Mouse (Mus musculus): ENCODE measurements at regions not wholly inside any gene's neighbourhood (a gene's known extent, or its start where the extent isn't known, plus 50 kb on each side); places are given as distances from the start of the nearest gene placed in this dataset.

- Histone ChIP-seq H3K4me3 (ENCODE audit: insufficient read depth, low read depth, low read length) (no peak overlapping the region), H3K27ac (ENCODE audit: insufficient read depth, low read depth, low read length) (no peak overlapping the region), H3K4me1 (ENCODE audit: control insufficient read depth, insufficient read depth, low read length) (peaks cover 3% of the 10 kb centered on the region)
- whole genome bisulfite sequencing = 47% methylated on average over 9 of the region's 9 CpGs
- TF ChIP-seq CTCF (IDR thresholded peaks at IDR 0.05; ENCODE audit: insufficient read depth, low read depth, low read length) (no peak), POLR2A (IDR thresholded peaks at IDR 0.05; ENCODE audit: insufficient read depth, low read depth, low read length) (no peak)
Measured at GRCm38 (mm10) chr3:37788366-37788765, 64.1 kb upstream of the Gm5148 start.

GRCm38 (mm10) chr3:37786792-37787191, 62.5 kb upstream of the Gm5148 start:
- TF ChIP-seq CTCF (IDR thresholded peaks at IDR 0.05; ENCODE audit: insufficient read depth, low read depth, low read length) (no peak), POLR2A (IDR thresholded peaks at IDR 0.05; ENCODE audit: insufficient read depth, low read depth, low read length) (no peak)
- Histone ChIP-seq H3K4me1 (ENCODE audit: control insufficient read depth, insufficient read depth, low read length) (peaks cover 3% of the 10 kb centered on the region), H3K4me3 (ENCODE audit: insufficient read depth, low read depth, low read length) (no peak overlapping the region), H3K27ac (ENCODE audit: insufficient read depth, low read depth, low read length) (no peak overlapping the region)
- 94% methylated on average over 3 of the region's 3 CpGs for WGBS

- TF ChIP-seq POLR2A (IDR thresholded peaks at IDR 0.05; ENCODE audit: insufficient read depth, low read depth, low read length) (no peak), CTCF (IDR thresholded peaks at IDR 0.05; ENCODE audit: insufficient read depth, low read depth, low read length) (no peak)
- no peak overlapping the region for H3K4me3 ChIP-seq (ENCODE audit: insufficient read depth, low read depth, low read length)
- WGBS = 93% methylated on average over 2 of the region's 2 CpGs
- no peak overlapping the region for H3K27ac ChIP-seq (ENCODE audit: insufficient read depth, low read depth, low read length)
- no peaks in the 10 kb centered on the region for H3K4me1 ChIP-seq (ENCODE audit: control insufficient read depth, insufficient read depth, low read length)
Measured at GRCm38 (mm10) chr3:37781086-37781485, 56.8 kb upstream of the Gm5148 start.

- Histone ChIP-seq H3K4me3 (ENCODE audit: insufficient read depth, low read depth, low read length) (no peak overlapping the region), H3K27ac (ENCODE audit: insufficient read depth, low read depth, low read length) (peak overlapping the region; percentile 59), H3K4me1 (ENCODE audit: control insufficient read depth, insufficient read depth, low read length) (no peaks in the 10 kb centered on the region)
- TF ChIP-seq CTCF (IDR thresholded peaks at IDR 0.05; ENCODE audit: insufficient read depth, low read depth, low read length) (no peak), POLR2A (IDR thresholded peaks at IDR 0.05; ENCODE audit: insufficient read depth, low read depth, low read length) (no peak)
- WGBS = 39% methylated on average over 11 of the region's 11 CpGs
Measured at GRCm38 (mm10) chr3:37779867-37780475, 55.7 kb upstream of the Gm5148 start.

- Histone ChIP-seq H3K27ac (ENCODE audit: insufficient read depth, low read depth, low read length) (no peak overlapping the region), H3K4me1 (ENCODE audit: control insufficient read depth, insufficient read depth, low read length) (no peaks in the 10 kb centered on the region), H3K4me3 (ENCODE audit: insufficient read depth, low read depth, low read length) (no peak overlapping the region)
- TF ChIP-seq CTCF (IDR thresholded peaks at IDR 0.05; ENCODE audit: insufficient read depth, low read depth, low read length) (no peak), POLR2A (IDR thresholded peaks at IDR 0.05; ENCODE audit: insufficient read depth, low read depth, low read length) (no peak)
- 99% methylated on average over 7 of the region's 7 CpGs for WGBS
Measured at GRCm38 (mm10) chr3:37778386-37778785, 54.1 kb upstream of the Gm5148 start.

- WGBS = 63% methylated on average over 4 of the region's 4 CpGs
- Histone ChIP-seq H3K27ac (ENCODE audit: insufficient read depth, low read depth, low read length) (no peak overlapping the region), H3K4me3 (ENCODE audit: insufficient read depth, low read depth, low read length) (no peak overlapping the region), H3K4me1 (ENCODE audit: control insufficient read depth, insufficient read depth, low read length) (no peaks in the 10 kb centered on the region)
- TF ChIP-seq POLR2A (IDR thresholded peaks at IDR 0.05; ENCODE audit: insufficient read depth, low read depth, low read length) = no peak
- no peak for TF ChIP-seq CTCF (IDR thresholded peaks at IDR 0.05; ENCODE audit: insufficient read depth, low read depth, low read length)
Measured at GRCm38 (mm10) chr3:37776224-37776623, 51.9 kb upstream of the Gm5148 start.
